Mouse (Mus musculus) testis, adult 2 months (tissue): ENCODE measurements at regions not wholly inside any gene's neighbourhood (a gene's known extent, or its start where the extent isn't known, plus 50 kb on each side); places are given as distances from the start of the nearest gene placed in this dataset.

Experiments used
- CTCF ChIP-seq: fragments of 200-500 bp; IDR thresholded peaks from 2 replicates; pipeline ENCODE4 v1.5.1; 2012; ENCODE audit warnings: low read depth, mild to moderate bottlenecking, inconsistent platforms, low read length, moderate library complexity; ENCODE audit not compliant: control insufficient read depth, insufficient read depth, insufficient replicate concordance
- POLR2A ChIP-seq: fragments of 200-500 bp; IDR thresholded peaks from 2 replicates; pipeline ENCODE4 v1.6.1; 2012; ENCODE audit warnings: low read depth, mild to moderate bottlenecking, inconsistent platforms, low read length, moderate library complexity; ENCODE audit not compliant: control insufficient read depth

GRCm38 (mm10) chr8:126696346-126697010, 102.7 kb upstream of the Irf2bp2 start:
- TF ChIP-seq CTCF (no peak), POLR2A (no peak)
